Mouse (Mus musculus) gastrocnemius, adult 18-20 months (tissue): ENCODE data around the gene Nsg2. TPM values are rescaled to one million over a fixed set of nuclear protein-coding genes. Genes with fewer than 3 reads are reported as not detected.
"Not testable (repeated sequence)": the region's sequence is repeated elsewhere in the genome, so short reads cannot be mapped to it uniquely, and the experiment has no call there.

Experiments
- DNase-seq: peaks from one replicate; pipeline ENCODE4 v3.0.0; 2021; ENCODE audit warnings: low spot score
- long read RNA-seq, 2 experiments: library from polyadenylated mRNA; stranded (forward); transcript quantifications; one replicate each; pipeline ENCODE4 v2.0.0; 2021
- total RNA-seq, 2 experiments: library from RNA; stranded (reverse); gene quantifications; 2 replicates each; pipeline ENCODE4 v1.2.3; 2021

Gene Nsg2
- total RNA-seq = not detected
- long read RNA-seq, experiment 1 = 0 reads
- long read RNA-seq, experiment 2 = 0 reads

DNA sequence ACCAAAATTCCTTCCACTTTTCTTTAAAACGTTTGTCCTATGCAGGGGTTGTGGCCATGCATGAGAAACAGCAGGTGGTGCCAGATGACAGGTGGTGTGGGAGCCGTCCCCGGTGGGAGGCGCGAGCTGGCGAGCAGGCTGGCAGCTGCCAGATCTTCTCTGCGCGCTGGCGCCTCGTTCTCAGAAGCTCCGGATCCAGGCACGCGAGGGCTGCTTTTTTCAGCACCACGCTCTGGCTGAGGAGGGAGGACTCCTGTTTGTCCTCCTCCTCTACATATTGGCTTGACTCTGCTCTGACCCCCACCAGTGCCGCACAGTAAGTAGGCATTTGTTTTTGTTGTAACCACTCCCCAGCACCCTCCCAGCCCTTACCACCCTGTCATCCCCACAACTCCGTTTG is at the start of gene Nsg2:
Gene Nsg2, plus strand, starts transcription at position 183 of the 400 bp plus-strand sequence.
- DNase-seq = peak; percentile 59

DNA sequence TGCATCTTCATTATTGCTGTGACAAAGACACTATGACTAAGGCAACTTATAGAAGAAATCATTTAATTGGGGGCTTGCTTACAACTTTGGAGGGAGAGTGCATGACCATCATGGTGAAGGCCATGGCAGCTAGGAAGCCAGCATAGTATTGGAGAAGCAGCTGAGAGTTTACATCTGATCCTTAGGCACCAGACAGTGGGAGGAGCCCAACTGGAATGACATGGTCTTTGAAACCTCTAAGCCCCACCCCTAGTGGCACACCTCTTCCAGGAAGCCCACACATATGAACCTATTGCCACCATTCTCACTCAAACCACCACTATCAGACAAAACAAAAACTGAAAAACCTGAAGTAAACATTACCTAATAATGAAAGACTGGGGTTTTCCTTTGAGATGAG is 40.2 kb upstream of the Nsg2 start:
- DNase-seq = no peak

DNA sequence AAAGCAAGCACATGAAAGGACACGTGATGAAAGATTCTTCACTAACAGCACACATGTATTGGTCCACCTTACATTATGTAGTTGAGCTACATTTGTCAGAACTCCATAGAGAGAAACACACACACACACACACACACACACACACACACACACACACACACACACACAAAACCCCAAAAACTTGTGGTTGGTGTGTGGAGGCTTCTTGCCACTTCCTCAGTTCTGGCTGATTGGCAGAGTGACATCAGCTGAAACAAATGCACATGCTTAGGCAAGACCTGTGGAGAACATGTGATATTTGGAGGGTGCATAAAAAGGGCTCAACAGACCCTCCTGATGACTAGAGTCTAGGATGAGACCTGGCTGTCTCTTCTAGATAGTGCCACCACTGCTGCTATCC is 36.3 kb upstream of the Nsg2 start:
- no peak for DNase-seq

DNA sequence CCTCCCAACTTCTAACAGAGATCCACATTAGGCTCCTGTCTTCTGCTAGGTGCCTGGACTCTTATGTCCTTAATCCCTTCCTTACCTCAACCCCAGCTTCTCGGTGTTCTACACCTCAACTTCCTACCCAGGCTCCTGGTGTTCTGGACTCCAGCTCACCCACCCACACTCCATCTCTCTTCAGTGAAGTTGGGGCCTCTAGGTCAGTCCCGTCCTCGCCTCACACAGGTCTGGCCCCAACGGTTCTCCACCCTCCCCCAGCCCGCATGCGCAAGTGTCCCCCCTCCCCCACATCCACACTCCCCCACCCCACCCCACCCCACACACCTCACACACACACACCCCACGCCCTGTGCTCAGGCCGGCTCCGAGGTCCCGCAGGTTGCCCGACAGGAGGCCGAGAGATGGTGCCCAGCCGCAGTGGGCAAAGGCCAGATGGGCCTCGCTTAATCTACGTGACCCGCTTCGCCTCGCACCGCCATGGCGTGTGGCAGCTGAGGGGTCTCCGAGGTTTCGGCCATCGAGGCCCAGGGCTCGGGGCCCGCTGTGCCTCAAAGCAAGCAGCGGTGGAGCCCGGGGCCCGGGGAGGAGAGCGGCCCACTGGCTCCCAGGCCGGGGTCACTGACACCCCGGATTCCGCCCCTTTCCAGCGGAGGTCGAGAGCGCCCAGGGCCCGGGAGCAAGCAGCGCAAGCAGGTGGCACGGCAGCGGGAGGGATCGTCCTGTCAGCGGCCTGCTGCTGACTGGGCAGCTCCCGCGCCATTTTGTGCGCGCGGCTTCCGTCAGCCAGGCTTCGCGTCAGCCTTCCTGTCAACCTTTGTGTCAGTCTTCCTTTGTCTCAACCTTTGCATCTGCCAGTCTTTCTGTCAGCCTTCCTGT is 34.8 kb upstream of the Nsg2 start, which contains the start of gene 4930524B15Rik:
Gene 4930524B15Rik, plus strand, starts transcription at position 337 of the 879 bp plus-strand sequence.
- no peak for DNase-seq

GRCm38 (mm10) chr11:31974132-31974531 is 26.1 kb upstream of the Nsg2 start:
- DNase-seq = no peak

GRCm38 (mm10) chr11:31974826-31975225 is 25.4 kb upstream of the Nsg2 start:
- no peak for DNase-seq

- DNase-seq = no peak
These were observed 24.6 kb upstream of the Nsg2 start for GRCm38 (mm10) chr11:31975678-31976077.

GRCm38 (mm10) chr11:31976137-31976536 is 24.1 kb upstream of the Nsg2 start:
- no peak for DNase-seq

DNA sequence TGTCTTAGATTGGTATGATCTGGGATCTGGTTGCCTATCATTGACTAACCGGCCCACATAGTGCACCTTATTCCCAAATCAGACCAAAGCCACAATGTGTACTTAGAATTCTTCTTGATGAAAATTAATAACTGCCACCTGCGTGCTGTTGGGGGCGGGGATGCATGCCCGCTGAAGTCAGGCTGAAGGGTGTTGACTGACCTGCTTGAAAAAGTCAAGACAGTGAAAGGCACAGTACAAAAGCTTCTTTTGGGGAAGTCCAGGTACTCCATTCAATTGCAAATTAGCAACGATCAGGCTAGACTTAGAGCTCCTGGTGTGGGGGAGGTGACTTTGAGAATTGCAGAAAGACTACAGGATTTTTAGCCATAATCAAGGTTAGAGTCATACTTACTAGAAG is 20.2 kb upstream of the Nsg2 start:
- not testable (repeated sequence) for DNase-seq

- no peak for DNase-seq
These were observed 18.4 kb upstream of the Nsg2 start for GRCm38 (mm10) chr11:31981830-31982229.

DNA sequence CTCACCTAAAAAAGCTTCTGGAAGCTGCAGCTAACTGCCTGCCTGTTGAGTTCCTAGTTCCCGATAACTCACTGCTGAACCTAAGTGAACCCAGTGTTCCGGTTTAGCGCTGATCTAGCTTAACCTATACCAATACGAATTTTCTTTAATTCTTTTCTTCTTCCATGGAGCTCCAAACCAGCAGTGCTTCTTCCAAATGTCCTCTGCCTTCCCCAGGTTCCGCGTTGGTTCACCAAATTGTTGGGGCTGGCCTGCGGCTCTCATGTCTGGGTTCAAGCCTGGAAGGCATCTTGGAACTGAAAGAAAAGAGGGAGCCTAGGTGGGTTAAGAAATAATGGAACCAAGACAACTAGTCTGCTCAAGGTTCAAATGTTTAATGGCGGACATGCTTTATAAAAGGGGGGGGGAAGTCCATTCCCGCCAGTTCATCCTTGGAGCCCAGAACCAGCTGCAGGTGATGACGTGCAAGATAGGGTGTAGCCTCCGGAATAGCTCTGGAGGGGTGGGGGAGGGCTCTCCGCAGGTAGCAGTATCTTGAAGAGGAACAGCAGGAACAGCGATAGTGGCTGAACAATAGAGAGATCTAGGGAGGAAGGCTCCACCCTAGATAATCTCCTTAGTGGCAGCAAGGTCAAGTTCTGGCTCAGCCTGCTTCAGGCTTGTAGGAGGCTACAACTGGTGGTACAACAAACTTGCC is 17.9 kb upstream of the Nsg2 start:
- DNase-seq = not testable (repeated sequence)

DNA sequence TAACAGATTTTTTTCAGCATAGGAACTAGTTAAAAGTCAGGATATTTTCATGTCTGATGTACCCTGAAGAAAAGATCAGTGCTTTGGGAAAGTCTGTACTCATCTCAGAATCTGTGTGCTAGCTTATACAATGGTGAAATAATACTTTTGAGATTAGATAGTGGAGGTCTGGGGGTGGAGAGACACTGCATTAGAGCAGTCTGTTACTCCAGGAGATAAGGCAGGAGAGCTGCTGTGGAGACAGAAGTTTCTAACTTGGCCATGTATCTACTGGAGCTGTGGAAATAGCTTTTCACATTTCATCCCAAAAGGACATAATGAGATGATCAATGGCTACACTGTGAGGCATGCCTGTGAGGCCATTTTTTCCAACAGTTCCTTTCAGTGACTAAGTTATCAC is 17.0 kb upstream of the Nsg2 start:
- DNase-seq = no peak

GRCm38 (mm10) chr11:31984786-31985185 is 15.5 kb upstream of the Nsg2 start:
- DNase-seq = no peak

GRCm38 (mm10) chr11:31992535-31992934 is 7.7 kb upstream of the Nsg2 start:
- DNase-seq = no peak

- DNase-seq = no peak
These were observed 547 bp upstream of the Nsg2 start for GRCm38 (mm10) chr11:31999716-32000115.

- no peak for DNase-seq
These were observed 1.1 kb downstream of the Nsg2 start for GRCm38 (mm10) chr11:32001181-32001910.

DNA sequence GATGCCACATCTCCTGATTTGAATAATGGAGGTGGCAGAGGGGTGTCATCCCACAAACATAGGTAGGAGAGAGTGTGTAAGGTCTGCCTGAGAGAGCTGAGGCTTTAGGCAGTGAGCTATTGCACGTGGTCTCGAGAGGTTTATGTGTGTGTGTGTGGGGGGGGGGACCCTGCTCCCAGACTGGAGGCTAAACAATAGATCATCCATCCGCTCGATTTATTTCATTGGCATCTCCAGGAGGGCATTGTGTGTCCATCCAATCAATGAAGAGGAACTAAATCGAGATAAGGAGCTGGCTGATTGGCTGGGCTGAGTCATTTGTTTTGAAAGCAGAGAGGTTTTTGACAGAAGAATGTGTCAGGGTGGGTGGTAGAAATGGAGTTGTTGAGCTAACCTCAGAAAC is 2.4 kb downstream of the Nsg2 start:
- DNase-seq = no peak

DNA sequence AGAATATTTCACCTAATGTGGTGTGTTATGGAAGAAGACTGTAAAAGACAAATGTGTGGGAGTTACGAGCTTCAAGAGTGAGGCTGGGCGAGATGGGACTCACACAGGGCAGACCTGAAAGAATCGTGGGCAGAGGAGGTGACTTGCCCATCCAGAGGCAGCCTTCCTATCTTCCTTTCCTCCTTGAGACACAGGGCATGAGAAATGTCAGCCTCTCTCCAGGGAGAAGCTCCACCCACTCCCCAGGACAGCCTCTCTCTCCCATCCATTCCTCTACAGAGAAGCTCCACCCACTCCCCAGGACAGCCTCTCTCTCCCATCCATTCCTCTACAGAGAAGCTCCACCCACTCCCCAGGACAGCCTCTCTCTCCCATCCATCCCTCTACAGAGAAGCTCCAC is 7.8 kb downstream of the Nsg2 start:
- DNase-seq = not testable (repeated sequence)

- no peak for DNase-seq
These were observed 8.6 kb downstream of the Nsg2 start for GRCm38 (mm10) chr11:32008852-32009251.

DNA sequence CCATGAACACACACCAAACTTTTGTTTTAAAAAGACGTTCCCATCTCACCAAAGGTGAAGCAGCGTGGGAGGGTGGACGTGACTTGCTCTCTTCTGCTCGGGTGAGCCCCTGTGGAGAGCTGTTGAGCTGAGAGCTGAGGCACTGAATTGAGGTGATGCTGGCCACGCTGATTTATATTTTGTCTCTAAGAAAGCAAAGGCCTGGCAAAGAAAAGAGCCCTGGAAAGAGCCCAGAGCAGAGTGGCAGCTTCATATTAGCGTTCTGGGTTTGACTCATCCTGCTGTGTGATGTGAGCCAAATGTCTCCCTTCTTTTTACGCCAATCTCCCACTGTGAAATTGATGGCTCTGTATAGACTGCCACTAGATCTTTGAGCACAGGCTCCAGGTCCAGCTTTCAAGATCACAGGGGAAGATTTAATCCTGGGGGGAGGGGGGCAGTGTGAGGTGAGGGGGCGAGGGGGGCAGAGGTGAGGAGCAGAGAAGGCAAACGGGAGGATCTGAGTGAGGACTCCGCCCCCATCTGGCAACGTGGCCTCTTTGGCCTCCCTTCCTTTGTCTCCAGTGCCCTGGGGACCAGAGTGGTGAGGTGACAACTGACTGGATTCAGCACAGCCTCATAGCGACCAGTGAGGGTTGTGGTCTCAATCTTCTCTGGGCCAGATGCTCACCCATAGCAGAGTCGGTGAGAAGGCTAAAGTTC is 9.8 kb downstream of the Nsg2 start:
- no peak for DNase-seq

DNA sequence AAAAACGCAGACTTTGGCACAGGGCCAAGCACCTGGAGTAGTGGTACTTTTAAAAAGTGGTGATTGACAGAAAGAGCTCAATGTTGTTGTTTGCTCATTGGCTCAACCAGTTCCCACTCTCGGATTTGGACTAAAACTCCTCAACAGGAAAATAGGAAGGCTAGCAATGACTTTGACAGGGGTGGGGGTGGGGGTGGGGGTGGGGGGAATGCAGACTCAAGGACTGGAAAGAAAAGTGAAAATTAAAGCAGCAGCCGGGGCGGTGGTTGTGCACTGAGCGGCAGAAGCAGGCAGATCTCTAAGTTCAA is 10.4 kb downstream of the Nsg2 start:
- no peak for DNase-seq
